Mouse (Mus musculus) erythroblast, embryonic 14.5 days (primary cell): ENCODE measurements around the gene Dus2.

Experiments used
- GATA1 ChIP-seq: IDR thresholded peaks from 2 replicates; pipeline ENCODE4 v1.6.1; 2012; ENCODE audit warnings: low read length, inconsistent platforms, mixed read lengths
- TAL1 ChIP-seq: IDR thresholded peaks from 3 replicates; pipeline ENCODE4 v1.6.1; 2012; ENCODE audit warnings: low read length, inconsistent platforms, mixed read lengths

DNA sequence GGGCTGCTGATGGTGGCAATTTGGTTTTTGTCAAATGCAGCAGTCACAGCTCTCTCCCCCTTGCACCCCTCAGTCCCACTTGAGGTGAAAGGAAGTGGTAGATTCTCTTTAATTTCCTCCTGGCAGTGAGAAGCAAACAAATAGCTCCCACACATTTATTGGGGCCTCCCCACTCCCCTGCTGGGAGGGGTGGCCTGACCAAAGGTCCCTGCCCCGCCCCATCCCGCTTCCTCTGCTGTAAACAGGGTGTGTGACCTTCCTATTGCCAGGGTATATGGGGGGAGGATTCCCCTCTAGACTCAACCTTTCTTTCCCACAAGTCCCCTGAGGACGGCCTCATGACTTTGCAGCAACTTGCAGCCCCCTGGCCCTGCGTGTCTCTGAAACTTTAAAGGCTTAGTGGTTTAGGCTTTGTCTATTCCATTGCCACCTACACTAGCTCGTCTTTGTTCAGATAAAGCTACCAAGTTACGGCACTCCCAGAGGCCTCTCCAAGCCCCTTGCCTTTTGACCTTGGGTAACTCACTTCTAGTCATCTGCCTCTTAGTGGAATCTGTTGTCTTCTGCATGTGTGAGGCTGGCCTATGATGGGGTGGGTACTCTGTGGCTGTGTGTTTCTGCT lies 63.2 kb downstream of the Dus2 start:
- no peak for TF ChIP-seq GATA1
- no peak for TF ChIP-seq TAL1
